Mouse (Mus musculus): ENCODE results near the gene Llgl2. TPM values are rescaled to one million over a fixed set of nuclear protein-coding genes. Genes with fewer than 3 reads are reported as not detected.

Llgl2 gene
- polyA plus RNA-seq (2015; fragmentation: Nextera tagmentation; extraction: Ambion mirVana) = 8.1 and 9.5 TPM in 2 replicates

DNA sequence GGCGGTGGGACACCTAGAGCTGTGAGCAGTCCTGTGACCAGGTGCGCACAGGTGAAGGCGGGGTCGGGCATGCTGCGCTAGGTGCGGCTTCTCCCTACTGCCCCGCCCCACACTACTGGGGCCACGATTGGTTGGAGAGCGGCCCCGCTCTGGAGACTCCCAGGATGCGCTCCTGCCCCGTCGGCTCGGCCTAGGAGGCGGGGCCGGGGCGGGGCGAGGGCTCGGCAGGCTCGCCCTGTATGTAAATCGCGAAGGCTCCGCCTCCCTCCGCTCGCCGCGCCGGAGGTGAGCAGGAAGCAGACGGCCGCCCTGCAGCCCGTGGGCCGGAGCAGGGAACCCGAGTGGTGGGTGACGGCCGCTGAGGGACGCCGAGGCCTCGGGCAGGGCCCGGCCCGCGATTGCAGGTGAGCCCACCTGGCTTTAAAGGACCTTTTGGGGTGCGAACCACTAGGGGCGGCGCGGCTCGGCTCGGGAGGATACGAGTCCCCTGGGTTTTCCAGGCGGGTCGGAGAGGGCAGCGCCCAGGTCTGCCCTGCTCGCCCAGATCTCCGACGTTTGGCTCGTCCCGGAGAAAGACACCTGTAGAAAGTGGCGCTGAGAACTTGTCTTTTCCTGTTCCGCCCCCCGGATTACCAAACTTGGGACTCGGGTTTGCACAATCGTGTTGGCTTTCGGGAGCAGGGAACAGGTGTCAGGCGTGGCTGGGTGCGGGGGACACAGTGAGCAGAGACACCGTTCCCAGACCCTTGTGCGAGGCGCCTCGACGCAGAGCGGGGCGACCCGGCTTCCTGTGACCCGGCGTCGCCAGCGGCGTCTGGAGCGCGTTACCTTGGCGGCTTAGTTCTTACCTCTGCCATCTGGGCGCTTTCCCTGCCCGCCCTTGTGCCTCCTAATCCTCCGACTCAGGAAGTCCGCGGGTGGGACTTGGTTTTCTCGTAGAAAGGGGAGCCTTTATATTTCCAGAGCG is at the start of gene Llgl2:
Llgl2 (plus strand) TSS at position 276 of the 967 bp plus-strand sequence.
- Histone ChIP-seq H3K27ac (no peak within 1 kb of the TSS), H3K9ac (peak within 1 kb of the TSS; percentile 75), H3K27me3 (peaks cover 44% of the 10 kb centered on the region), H3K9me3 (no peaks in the 10 kb centered on the region), H3K4me1 (peaks cover 18% of the 10 kb centered on the region), H3K4me2 (peak within 1 kb of the TSS; percentile 94), H3K36me3 (peaks cover 35% of the 10 kb centered on the region), H3K4me3 (peak within 1 kb of the TSS; percentile 61)
- ATAC-seq (ENCODE audit: insufficient number of reproducible peaks, insufficient read depth, low FRiP score, low TSS enrichment, low read depth) = peak; percentile 93
- under 1% methylated on average over 84 of the region's 87 CpGs for WGBS

DNA sequence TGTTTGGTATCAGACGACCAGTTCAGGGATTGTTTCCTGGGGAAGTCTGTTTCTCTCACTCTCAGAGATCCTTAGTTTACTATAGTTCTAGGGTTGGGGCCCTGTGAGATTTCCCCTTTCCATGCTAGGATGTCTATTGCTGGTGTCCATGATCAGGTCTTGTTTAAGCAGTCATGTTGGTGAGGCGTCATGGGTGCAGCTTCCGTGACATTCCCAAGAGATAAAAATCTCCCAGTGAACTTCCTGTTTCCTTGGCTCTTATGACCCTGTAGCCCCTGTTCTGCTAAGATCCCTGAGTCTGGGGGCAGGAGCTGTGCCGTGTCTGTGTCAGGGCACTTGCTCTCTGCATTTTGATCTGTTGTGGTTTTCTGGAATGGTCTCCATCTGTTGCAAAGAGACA is 49.2 kb upstream of the Llgl2 start:
- H3K9me3 ChIP-seq = no peaks in the 10 kb centered on the region
- H3K27me3 ChIP-seq = no peaks in the 10 kb centered on the region
- peaks cover 11% of the 10 kb centered on the region; the same call in 1 of the 2 replicates for H3K36me3 ChIP-seq
- H3K27ac ChIP-seq = no peak overlapping the region
- no peak for ATAC-seq (ENCODE audit: insufficient number of reproducible peaks, insufficient read depth, low FRiP score, low TSS enrichment, low read depth)
- 45% methylated on average over 4 of the region's 4 CpGs for WGBS
- peaks cover 49% of the 10 kb centered on the region for H3K4me1 ChIP-seq
- 0 out of 2 replicates have a peak overlapping the region, but pooled peaks have one; percentile 27 for H3K9ac ChIP-seq
- no peak overlapping the region for H3K4me2 ChIP-seq
- H3K4me3 ChIP-seq = no peak overlapping the region

DNA sequence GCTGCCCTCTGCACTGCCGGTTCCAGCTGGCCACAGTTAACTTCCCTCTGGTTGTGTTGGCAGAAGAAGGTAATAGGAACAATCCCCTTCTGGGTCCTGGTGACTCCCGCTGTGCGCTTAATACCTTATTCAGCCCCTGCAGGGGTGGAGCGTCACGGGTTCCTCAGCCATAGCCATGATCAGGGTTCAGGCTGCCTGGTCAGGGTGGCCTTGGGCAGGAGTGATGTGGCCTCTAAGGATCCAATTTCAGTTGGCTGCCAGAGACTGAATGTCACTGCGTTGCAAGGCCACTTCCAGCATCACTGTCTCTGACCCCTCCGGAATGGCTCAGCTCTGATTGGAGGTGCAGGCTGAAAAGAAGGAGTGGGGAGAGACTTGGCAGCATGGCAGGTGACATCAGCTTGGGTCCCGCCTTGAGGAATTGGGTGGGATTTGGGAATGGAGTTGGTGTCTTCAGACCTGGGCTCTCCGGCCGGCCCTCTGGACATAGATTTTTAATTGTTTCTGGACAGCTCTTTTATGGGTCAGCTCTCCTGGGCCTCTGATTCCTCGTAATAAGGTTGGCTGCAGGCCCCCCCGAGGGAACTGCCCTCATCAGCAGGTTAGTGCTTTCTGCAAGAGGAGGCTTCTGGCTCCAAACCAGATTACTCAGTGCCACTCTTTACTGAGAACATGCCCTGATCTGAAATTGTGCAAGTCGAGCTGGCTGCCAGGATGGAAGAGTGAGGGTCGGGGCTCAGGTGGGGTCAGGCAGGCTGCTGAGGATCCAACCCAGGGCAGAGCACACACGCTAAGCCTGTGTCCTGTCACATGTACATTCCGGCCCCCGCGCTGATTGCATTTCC is 47.8 kb upstream of the Llgl2 start:
- ATAC-seq (ENCODE audit: insufficient number of reproducible peaks, insufficient read depth, low FRiP score, low TSS enrichment, low read depth) = no peak
- H3K27ac ChIP-seq = no peak overlapping the region
- H3K4me2 ChIP-seq = 0 out of 2 replicates have a peak overlapping the region, but pooled peaks have one; percentile 9
- H3K4me3 ChIP-seq = no peak overlapping the region
- WGBS = 28% methylated on average over 18 of the region's 18 CpGs
- H3K27me3 ChIP-seq = no peaks in the 10 kb centered on the region
- H3K9me3 ChIP-seq = no peaks in the 10 kb centered on the region
- peaks cover 62% of the 10 kb centered on the region for H3K4me1 ChIP-seq
- H3K36me3 ChIP-seq = peaks cover 15% of the 10 kb centered on the region
- 0 out of 2 replicates have a peak overlapping the region, but pooled peaks have one; percentile 16 for H3K9ac ChIP-seq

DNA sequence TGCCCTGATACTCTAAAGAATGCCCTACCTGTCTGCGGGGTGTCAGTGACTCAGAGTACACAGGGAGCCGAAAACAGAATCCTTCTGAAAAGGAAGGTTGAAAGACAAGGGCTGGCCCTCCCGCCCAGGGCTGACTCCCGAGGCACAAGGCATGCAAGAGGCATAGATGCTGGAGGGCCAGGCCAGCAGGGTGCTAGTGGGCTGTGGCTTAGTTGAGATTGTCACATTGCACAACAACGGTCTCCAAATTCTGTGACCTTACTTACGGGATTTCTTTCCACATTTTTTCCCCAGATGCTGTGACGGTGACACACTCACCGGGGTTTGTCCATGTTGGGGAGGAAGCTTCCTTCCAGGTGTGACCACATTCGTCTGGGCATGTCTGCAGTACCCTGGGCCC is 46.9 kb upstream of the Llgl2 start:
- Histone ChIP-seq H3K9ac (no peak overlapping the region), H3K27ac (peak overlapping the region; percentile 77), H3K4me1 (peaks cover 62% of the 10 kb centered on the region), H3K27me3 (no peaks in the 10 kb centered on the region), H3K4me3 (no peak overlapping the region), H3K36me3 (peaks cover 15% of the 10 kb centered on the region), H3K9me3 (no peaks in the 10 kb centered on the region), H3K4me2 (0 out of 2 replicates have a peak overlapping the region, but pooled peaks have one; percentile 5)
- ATAC-seq (ENCODE audit: insufficient number of reproducible peaks, insufficient read depth, low FRiP score, low TSS enrichment, low read depth) = no peak
- WGBS = 58% methylated on average over 9 of the region's 9 CpGs

DNA sequence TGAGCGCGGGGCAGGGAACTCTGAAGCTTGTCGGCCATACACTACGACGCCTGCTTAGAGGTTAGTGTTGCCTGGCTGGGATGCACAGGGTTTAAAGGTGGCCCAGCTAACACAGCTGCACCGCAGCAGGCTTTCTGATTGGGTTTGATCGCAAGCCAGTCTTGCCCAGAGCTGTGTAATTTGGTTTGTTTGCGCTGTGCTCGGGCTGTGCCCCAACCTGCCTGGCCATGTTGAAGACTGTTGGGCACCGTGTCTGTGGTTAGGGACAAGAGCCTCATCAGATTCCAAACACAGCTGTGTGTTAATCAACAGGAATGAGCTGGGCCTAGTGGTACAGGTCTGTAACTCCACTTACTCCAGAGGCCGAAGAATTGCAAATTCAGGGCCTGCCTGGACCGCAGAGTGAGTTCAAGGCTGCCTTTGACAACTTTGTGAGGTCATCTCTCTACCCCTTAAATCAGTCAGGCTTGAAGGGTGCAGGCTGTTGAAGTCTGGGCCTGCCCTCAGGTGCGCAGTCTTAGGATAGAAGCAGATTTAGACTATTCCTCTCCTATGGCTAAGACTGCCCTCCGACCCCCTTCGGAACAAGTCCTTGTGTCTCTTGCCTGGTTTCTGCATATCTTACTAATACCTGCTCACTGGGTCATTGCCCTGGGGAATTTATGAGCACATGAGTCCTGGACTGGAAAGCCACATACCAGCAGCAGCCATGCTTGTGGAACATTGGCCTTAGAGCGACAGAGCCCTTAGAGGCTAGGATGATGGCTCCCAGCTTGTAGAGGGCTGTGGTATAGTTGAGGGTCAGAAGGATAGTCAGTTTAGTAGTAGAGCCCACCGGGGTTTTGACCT is 46.1 kb upstream of the Llgl2 start:
- peaks cover 68% of the 10 kb centered on the region for H3K4me1 ChIP-seq

DNA sequence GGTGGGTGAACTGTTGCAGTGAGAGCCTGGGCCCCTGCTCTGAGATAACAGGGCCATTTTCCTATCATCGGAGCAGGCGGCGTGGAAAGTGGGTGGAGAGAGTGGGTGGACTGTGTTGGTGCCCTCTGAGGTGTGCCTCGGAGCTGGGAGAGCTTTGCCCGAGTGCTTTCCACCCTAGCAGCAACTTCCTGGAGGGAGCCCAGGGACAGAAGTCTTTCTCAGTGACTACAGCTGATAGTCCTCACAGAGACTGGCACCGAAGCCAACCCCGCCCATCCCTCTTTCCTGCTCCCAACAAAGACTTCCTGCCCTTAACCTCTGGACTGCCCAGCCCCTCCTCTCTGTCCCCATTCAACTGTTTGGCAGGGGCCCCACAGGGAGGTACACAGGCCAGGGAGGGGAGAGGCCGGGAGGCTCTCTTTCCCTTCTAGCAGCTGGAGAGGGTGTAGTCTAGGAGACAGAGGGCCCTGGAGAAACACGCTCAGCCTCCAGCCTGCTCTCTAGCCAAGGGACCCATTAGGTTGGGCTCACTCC is 44.7 kb upstream of the Llgl2 start:
- Histone ChIP-seq H3K9ac (peak overlapping the region; percentile 52), H3K27me3 (no peaks in the 10 kb centered on the region), H3K4me2 (no peak overlapping the region), H3K27ac (peak overlapping the region; percentile 60), H3K36me3 (peaks cover 11% of the 10 kb centered on the region), H3K4me3 (no peak overlapping the region), H3K4me1 (peaks cover 71% of the 10 kb centered on the region), H3K9me3 (no peaks in the 10 kb centered on the region)
- 24% methylated on average over 9 of the region's 9 CpGs for WGBS
- no peak for ATAC-seq (ENCODE audit: insufficient number of reproducible peaks, insufficient read depth, low FRiP score, low TSS enrichment, low read depth)

More for the DNA sequence above, 46.1 kb upstream of the Llgl2 start:
- peaks cover 12% of the 10 kb centered on the region for H3K36me3 ChIP-seq
- H3K27me3 ChIP-seq = no peaks in the 10 kb centered on the region
- H3K9ac ChIP-seq = peak overlapping the region; percentile 27; the same call in 1 of the 2 replicates
- peak; percentile 43; the same call in 1 of the 2 replicates for ATAC-seq (ENCODE audit: insufficient number of reproducible peaks, insufficient read depth, low FRiP score, low TSS enrichment, low read depth)
- WGBS = 71% methylated on average over 17 of the region's 17 CpGs
- no peak overlapping the region for H3K4me3 ChIP-seq
- H3K27ac ChIP-seq = peak overlapping the region; percentile 77
- H3K4me2 ChIP-seq = no peak overlapping the region
- H3K9me3 ChIP-seq = no peaks in the 10 kb centered on the region

DNA sequence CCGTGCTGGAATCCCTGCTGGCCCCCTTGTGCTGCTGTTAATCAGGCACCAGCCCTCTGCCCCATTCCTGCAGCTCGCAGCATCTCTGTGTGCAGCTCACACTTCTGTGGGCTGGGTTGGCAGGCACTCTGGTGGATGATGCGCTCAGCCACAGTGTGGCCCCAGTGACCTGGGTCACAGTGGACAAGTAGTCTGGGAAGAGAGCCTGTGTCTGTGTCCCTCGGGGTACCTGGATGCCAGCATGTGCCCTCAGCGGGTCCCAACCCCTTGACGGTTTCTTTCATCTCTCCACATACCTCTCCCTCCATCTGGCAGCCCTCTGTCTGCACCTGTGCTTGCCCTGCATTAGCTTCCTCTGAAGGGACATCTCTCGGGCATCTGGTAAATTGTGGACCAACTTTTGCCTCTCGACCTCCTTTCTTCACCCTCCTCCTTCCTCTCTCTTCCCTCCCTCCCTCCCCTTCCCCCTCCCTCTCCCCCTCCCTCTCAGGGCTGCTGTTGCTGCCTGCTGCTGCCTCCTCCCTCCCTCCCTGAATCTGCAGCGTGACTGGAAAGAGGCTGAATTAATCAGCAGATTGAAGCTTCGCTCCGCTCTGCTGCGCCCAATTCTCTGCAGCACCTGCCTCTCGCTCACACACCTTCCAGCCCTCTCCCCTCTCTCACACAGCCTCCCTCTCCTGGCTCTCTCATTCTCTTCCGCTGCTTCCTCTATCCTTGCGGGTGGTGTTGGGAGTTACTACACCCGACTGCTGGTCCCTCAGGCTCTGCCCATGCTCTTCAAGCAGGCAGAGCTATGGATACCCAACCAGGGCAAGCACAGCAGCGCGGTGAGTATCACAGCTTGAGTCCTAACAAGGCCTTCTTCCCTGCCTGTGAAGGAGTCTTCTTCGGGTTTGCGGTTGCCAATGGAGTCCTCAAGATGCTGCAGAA is 43.4 kb upstream of the Llgl2 start:
- 17% methylated on average over 20 of the region's 20 CpGs for WGBS
- Histone ChIP-seq H3K9ac (peak overlapping the region; percentile 52; the same call in 1 of the 2 replicates), H3K4me1 (peaks cover 62% of the 10 kb centered on the region), H3K4me2 (no peak overlapping the region), H3K27ac (peak overlapping the region; percentile 39; the same call in 1 of the 2 replicates), H3K9me3 (no peaks in the 10 kb centered on the region), H3K27me3 (no peaks in the 10 kb centered on the region), H3K36me3 (peaks cover 13% of the 10 kb centered on the region), H3K4me3 (no peak overlapping the region)
- no peak for ATAC-seq (ENCODE audit: insufficient number of reproducible peaks, insufficient read depth, low FRiP score, low TSS enrichment, low read depth)

DNA sequence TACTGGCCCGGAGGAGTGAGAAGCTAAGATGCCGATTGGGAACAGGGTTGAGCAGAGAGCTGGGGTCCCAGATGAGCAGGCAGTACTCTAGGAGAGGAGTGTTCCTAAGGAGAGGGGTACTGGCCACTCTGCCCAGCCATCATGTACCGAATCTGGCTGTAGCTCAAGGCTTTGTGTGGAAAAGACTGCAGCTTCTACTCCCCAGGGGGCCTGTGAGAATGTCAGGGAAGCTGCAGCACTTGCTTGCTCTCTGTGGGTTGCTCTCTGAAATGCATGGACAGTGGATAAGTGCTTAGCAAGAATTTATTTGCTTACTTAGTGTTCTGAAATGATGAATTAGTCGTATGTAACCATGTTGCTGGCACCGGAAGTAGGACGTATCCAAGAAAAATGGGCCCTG is 37.4 kb upstream of the Llgl2 start:
- Histone ChIP-seq H3K9me3 (no peaks in the 10 kb centered on the region), H3K27me3 (no peaks in the 10 kb centered on the region), H3K36me3 (peaks cover 57% of the 10 kb centered on the region), H3K27ac (no peak overlapping the region), H3K4me2 (no peak overlapping the region), H3K9ac (0 out of 2 replicates have a peak overlapping the region, but pooled peaks have one; percentile 16), H3K4me1 (0 out of 2 replicates have a peak, but pooled peaks cover 9% of the 10 kb centered on the region), H3K4me3 (no peak overlapping the region)
- no peak for ATAC-seq (ENCODE audit: insufficient number of reproducible peaks, insufficient read depth, low FRiP score, low TSS enrichment, low read depth)
- 79% methylated on average over 6 of the region's 6 CpGs for WGBS

DNA sequence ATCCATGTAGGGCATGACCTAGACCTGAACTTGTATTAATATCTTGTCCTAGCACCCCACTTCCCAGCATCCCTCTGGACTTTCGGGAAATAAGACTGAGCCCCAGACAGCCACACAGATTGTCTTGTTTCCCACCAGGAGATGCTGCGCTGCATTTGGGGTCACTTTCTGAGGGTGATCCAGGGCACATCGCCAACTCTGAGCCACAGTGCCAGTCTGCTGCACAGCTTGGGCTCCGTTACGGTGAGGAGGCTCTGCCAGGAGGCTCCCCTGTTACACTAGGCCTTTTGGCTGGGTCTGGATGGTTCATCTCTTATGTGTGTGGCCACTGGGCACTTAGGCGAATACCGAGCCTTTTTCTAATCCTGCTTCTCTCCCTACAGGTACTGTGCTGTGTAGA is 34.1 kb upstream of the Llgl2 start:
- Histone ChIP-seq H3K4me1 (no peaks in the 10 kb centered on the region), H3K4me3 (no peak overlapping the region), H3K27me3 (no peaks in the 10 kb centered on the region), H3K4me2 (no peak overlapping the region), H3K36me3 (peaks cover 90% of the 10 kb centered on the region), H3K27ac (no peak overlapping the region), H3K9ac (no peak overlapping the region), H3K9me3 (no peaks in the 10 kb centered on the region)
- ATAC-seq (ENCODE audit: insufficient number of reproducible peaks, insufficient read depth, low FRiP score, low TSS enrichment, low read depth) = no peak
- WGBS = 93% methylated on average over 7 of the region's 7 CpGs

DNA sequence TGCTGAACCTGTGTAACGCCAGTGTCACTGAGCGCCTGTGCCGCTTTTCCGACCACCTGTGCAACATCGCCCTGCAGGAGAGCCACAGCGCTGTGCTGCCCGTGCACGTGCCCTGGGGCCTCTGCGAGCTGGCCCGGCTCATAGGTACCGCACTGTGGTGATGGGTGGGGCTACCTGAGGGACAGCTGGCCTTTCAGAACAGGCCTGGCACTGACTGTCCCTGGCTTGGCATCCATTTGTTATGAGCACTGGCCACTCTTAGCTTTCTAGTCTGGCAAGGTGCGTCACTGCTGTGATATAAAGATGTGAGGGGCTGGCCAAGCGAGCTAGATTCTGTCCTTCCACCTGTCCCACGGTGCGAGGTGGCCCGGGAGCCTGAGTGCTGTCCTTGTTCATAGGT is 31.9 kb upstream of the Llgl2 start:
- ATAC-seq (ENCODE audit: insufficient number of reproducible peaks, insufficient read depth, low FRiP score, low TSS enrichment, low read depth) = no peak
- Histone ChIP-seq H3K9me3 (no peaks in the 10 kb centered on the region), H3K36me3 (peaks cover 94% of the 10 kb centered on the region), H3K4me3 (no peak overlapping the region), H3K9ac (no peak overlapping the region), H3K27me3 (no peaks in the 10 kb centered on the region), H3K27ac (no peak overlapping the region), H3K4me1 (no peaks in the 10 kb centered on the region), H3K4me2 (no peak overlapping the region)
- WGBS = 91% methylated on average over 16 of the region's 16 CpGs

All from embryonic facial prominence, embryonic 13.5 days (tissue).